Mouse (Mus musculus): ENCODE data around the gene Actr5.

DNA sequence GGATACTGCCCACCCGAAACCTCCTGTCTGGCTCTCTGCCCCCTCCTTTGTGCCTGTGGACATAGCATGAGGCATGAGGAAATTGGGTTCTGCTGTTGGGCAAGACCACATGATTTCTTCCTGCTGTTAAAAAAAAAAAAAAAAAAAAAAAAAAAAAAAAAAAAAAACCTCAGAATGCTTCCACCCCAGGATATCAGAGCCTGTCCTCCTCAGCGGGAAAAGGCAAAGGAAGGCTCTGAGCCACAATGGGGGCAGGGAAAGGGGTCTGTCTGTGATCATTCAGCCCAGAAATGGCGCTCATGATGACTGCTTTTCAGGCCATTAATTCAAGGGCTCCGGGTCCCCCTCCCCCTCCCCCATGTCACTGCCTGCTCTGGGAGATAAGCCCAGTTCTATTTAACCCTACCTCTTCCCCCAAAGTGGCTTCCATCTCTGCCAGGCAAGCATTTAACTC, 18.1 kb upstream of the Actr5 start:
- TF ChIP-seq POLR2A (IDR thresholded peaks at IDR 0.05; ENCODE audit: low read depth, low read length): no peak
- TF ChIP-seq CTCF (conservative IDR thresholded peaks at IDR 0.05; ENCODE audit: insufficient read depth, insufficient read length, low read depth, low read length): no peak
